Mouse (Mus musculus): ENCODE measurements at regions not wholly inside any gene's neighbourhood (a gene's known extent, or its start where the extent isn't known, plus 50 kb on each side); places are given as distances from the start of the nearest gene placed in this dataset.
A peak's percentile ranks its signal among the peaks of the same experiment; 100 is the strongest.

GRCm38 (mm10) chr2:50519129-50519504, 222.5 kb upstream of the Mmadhc start:
- Histone ChIP-seq H3K27me3 (no peaks in the 10 kb centered on the region), H3K36me3 (no peaks in the 10 kb centered on the region), H3K4me3 (no peak overlapping the region), H3K9me3 (no peaks in the 10 kb centered on the region), H3K4me1 (replicated peaks) (peaks cover 29% of the 10 kb centered on the region), H3K9ac (no peak overlapping the region), H3K4me2 (no peak overlapping the region), H3K27ac (peak overlapping the region; percentile 79)
- ATAC-seq (ENCODE audit: low FRiP score), result no peak
- 82% methylated on average over 1 of the region's 1 CpGs for WGBS

GRCm38 (mm10) chr2:50518371-50519128, 221.9 kb upstream of the Mmadhc start:
- WGBS, result 47% methylated on average over 10 of the region's 10 CpGs
- Histone ChIP-seq H3K9ac (0 out of 2 replicates have a peak overlapping the region, but pooled peaks have one; percentile 9), H3K4me1 (replicated peaks) (peaks cover 29% of the 10 kb centered on the region), H3K27ac (peak overlapping the region; percentile 79), H3K4me3 (no peak overlapping the region), H3K4me2 (no peak overlapping the region), H3K27me3 (no peaks in the 10 kb centered on the region), H3K36me3 (no peaks in the 10 kb centered on the region), H3K9me3 (no peaks in the 10 kb centered on the region)
- ATAC-seq (ENCODE audit: low FRiP score), result 0 out of 2 replicates have a peak, but pooled peaks have one; percentile 43

GRCm38 (mm10) chr2:50513276-50513675, 216.7 kb upstream of the Mmadhc start:
- H3K9me3 ChIP-seq, result peaks cover 4% of the 10 kb centered on the region
- peaks cover 7% of the 10 kb centered on the region for H3K4me1 ChIP-seq (replicated peaks)
- H3K9ac ChIP-seq, result no peak overlapping the region
- no peaks in the 10 kb centered on the region for H3K36me3 ChIP-seq
- WGBS, result 94% methylated on average over 4 of the region's 4 CpGs
- H3K4me2 ChIP-seq, result no peak overlapping the region
- no peak for ATAC-seq (ENCODE audit: low FRiP score)
- H3K27me3 ChIP-seq, result no peaks in the 10 kb centered on the region
- no peak overlapping the region for H3K27ac ChIP-seq
- H3K4me3 ChIP-seq, result no peak overlapping the region

- Histone ChIP-seq H3K4me2 (no peak overlapping the region), H3K4me1 (replicated peaks) (no peaks in the 10 kb centered on the region), H3K27ac (no peak overlapping the region), H3K36me3 (no peaks in the 10 kb centered on the region), H3K4me3 (no peak overlapping the region), H3K9me3 (no peaks in the 10 kb centered on the region), H3K9ac (no peak overlapping the region), H3K27me3 (no peaks in the 10 kb centered on the region)
- no peak for ATAC-seq (ENCODE audit: low FRiP score)
- 92% methylated on average over 8 of the region's 8 CpGs for WGBS
Observed at GRCm38 (mm10) chr2:50498713-50499112, 202.1 kb upstream of the Mmadhc start.

GRCm38 (mm10) chr2:50496057-50496433, 199.4 kb upstream of the Mmadhc start:
- H3K27me3 ChIP-seq, result no peaks in the 10 kb centered on the region
- H3K4me3 ChIP-seq, result no peak overlapping the region
- H3K36me3 ChIP-seq, result no peaks in the 10 kb centered on the region
- no peak for ATAC-seq (ENCODE audit: low FRiP score)
- H3K9me3 ChIP-seq, result no peaks in the 10 kb centered on the region
- no peaks in the 10 kb centered on the region for H3K4me1 ChIP-seq (replicated peaks)
- WGBS, result 96% methylated on average over 3 of the region's 3 CpGs
- no peak overlapping the region for H3K27ac ChIP-seq
- no peak overlapping the region for H3K9ac ChIP-seq
- H3K4me2 ChIP-seq, result no peak overlapping the region

- H3K4me2 ChIP-seq, result no peak overlapping the region
- no peaks in the 10 kb centered on the region for H3K36me3 ChIP-seq
- no peaks in the 10 kb centered on the region for H3K27me3 ChIP-seq
- ATAC-seq (ENCODE audit: low FRiP score), result no peak
- H3K27ac ChIP-seq, result no peak overlapping the region
- H3K9me3 ChIP-seq, result no peaks in the 10 kb centered on the region
- H3K4me1 ChIP-seq (replicated peaks), result no peaks in the 10 kb centered on the region
- 82% methylated on average over 5 of the region's 5 CpGs for WGBS
- no peak overlapping the region for H3K4me3 ChIP-seq
- no peak overlapping the region for H3K9ac ChIP-seq
Observed at GRCm38 (mm10) chr2:50495141-50496056, 198.8 kb upstream of the Mmadhc start.

GRCm38 (mm10) chr2:50493597-50494335, 197.2 kb upstream of the Mmadhc start:
- no peak overlapping the region for H3K9ac ChIP-seq
- 83% methylated on average over 4 of the region's 4 CpGs for WGBS
- H3K27me3 ChIP-seq, result no peaks in the 10 kb centered on the region
- H3K36me3 ChIP-seq, result no peaks in the 10 kb centered on the region
- H3K4me1 ChIP-seq (replicated peaks), result no peaks in the 10 kb centered on the region
- H3K9me3 ChIP-seq, result no peaks in the 10 kb centered on the region
- no peak for ATAC-seq (ENCODE audit: low FRiP score)
- no peak overlapping the region for H3K27ac ChIP-seq
- H3K4me2 ChIP-seq, result no peak overlapping the region
- H3K4me3 ChIP-seq, result no peak overlapping the region

GRCm38 (mm10) chr2:50463799-50464198, 167.2 kb upstream of the Mmadhc start:
- Histone ChIP-seq H3K27ac (no peak overlapping the region), H3K9ac (no peak overlapping the region), H3K27me3 (no peaks in the 10 kb centered on the region), H3K4me3 (no peak overlapping the region), H3K36me3 (no peaks in the 10 kb centered on the region), H3K4me2 (no peak overlapping the region), H3K4me1 (replicated peaks) (no peaks in the 10 kb centered on the region), H3K9me3 (peaks cover 3% of the 10 kb centered on the region; the same call in 1 of the 2 replicates)
- 72% methylated on average over 4 of the region's 4 CpGs for WGBS
- ATAC-seq (ENCODE audit: low FRiP score), result no peak

- H3K9ac ChIP-seq, result no peak overlapping the region
- WGBS, result 98% methylated on average over 1 of the region's 1 CpGs
- H3K4me1 ChIP-seq (replicated peaks), result no peaks in the 10 kb centered on the region
- peaks cover 5% of the 10 kb centered on the region; the same call in 1 of the 2 replicates for H3K9me3 ChIP-seq
- H3K27me3 ChIP-seq, result no peaks in the 10 kb centered on the region
- no peak for ATAC-seq (ENCODE audit: low FRiP score)
- no peaks in the 10 kb centered on the region for H3K36me3 ChIP-seq
- no peak overlapping the region for H3K4me2 ChIP-seq
- no peak overlapping the region for H3K4me3 ChIP-seq
- H3K27ac ChIP-seq, result no peak overlapping the region
Observed at GRCm38 (mm10) chr2:50462378-50462777, 165.8 kb upstream of the Mmadhc start.

GRCm38 (mm10) chr2:50456654-50457053, 160.1 kb upstream of the Mmadhc start:
- Histone ChIP-seq H3K27ac (no peak overlapping the region), H3K4me2 (no peak overlapping the region), H3K9ac (no peak overlapping the region), H3K36me3 (no peaks in the 10 kb centered on the region), H3K4me3 (no peak overlapping the region), H3K27me3 (no peaks in the 10 kb centered on the region), H3K9me3 (peaks cover 5% of the 10 kb centered on the region; the same call in 1 of the 2 replicates), H3K4me1 (replicated peaks) (no peaks in the 10 kb centered on the region)
- WGBS, result 88% methylated on average over 1 of the region's 1 CpGs
- ATAC-seq (ENCODE audit: low FRiP score), result no peak

- ATAC-seq (ENCODE audit: low FRiP score), result no peak
- no peaks in the 10 kb centered on the region for H3K36me3 ChIP-seq
- no peaks in the 10 kb centered on the region for H3K9me3 ChIP-seq
- no peak overlapping the region for H3K4me3 ChIP-seq
- H3K4me2 ChIP-seq, result no peak overlapping the region
- no peak overlapping the region for H3K9ac ChIP-seq
- 0 out of 2 replicates have a peak, but pooled peaks cover 2% of the 10 kb centered on the region for H3K4me1 ChIP-seq (replicated peaks)
- no peaks in the 10 kb centered on the region for H3K27me3 ChIP-seq
- H3K27ac ChIP-seq, result no peak overlapping the region
Observed at GRCm38 (mm10) chr2:50448117-50448516, 151.5 kb upstream of the Mmadhc start.

- no peaks in the 10 kb centered on the region for H3K27me3 ChIP-seq
- no peak overlapping the region for H3K27ac ChIP-seq
- 80% methylated on average over 2 of the region's 2 CpGs for WGBS
Observed at GRCm38 (mm10) chr2:50445963-50446485, 149.4 kb upstream of the Mmadhc start.

More at GRCm38 (mm10) chr2:50445963-50446485, 149.4 kb upstream of the Mmadhc start:
- no peak for ATAC-seq (ENCODE audit: low FRiP score)
- no peaks in the 10 kb centered on the region for H3K9me3 ChIP-seq
- H3K4me1 ChIP-seq (replicated peaks), result 0 out of 2 replicates have a peak, but pooled peaks cover 2% of the 10 kb centered on the region
- H3K9ac ChIP-seq, result no peak overlapping the region
- no peaks in the 10 kb centered on the region for H3K36me3 ChIP-seq
- H3K4me2 ChIP-seq, result no peak overlapping the region
- no peak overlapping the region for H3K4me3 ChIP-seq

Measured in hindbrain, embryonic 13.5 days (tissue).